Mouse (Mus musculus): Measurements from ENCODE around the gene Sema4a. TPM values are rescaled to one million over a fixed set of nuclear protein-coding genes. Genes with fewer than 3 reads are reported as not detected.

Sema4a gene
- polyA plus RNA-seq, 1 experiment from 2014 or later: 5.3 TPM

DNA sequence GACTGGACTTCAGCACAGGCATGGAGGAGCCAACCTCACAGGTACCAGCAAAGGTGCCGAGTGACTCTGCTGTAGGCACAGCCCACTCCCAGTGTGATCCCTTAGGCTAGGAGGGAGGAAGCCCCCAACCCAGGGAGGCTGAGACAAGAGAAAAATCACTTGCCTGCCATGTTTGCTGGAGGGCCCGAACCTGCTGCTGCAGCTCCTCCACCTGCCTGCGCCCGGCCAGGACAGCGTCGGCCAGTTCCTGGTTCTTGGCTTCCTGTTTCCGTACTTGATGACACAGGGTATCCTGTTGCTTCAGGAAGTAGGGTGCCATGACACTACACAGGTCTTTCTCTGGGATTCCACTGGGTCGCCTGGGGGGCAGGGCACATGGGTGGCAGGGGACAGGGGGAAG, 65.2 kb downstream of the Sema4a start:
- Histone ChIP-seq H3K4me3 (no peak overlapping the region), H3K36me3 (peaks cover 24% of the 10 kb centered on the region; the same call in 1 of the 2 replicates), H3K4me1 (no peaks in the 10 kb centered on the region), H3K27ac (no peak overlapping the region), H3K9me3 (no peaks in the 10 kb centered on the region), H3K4me2 (no peak overlapping the region), H3K9ac (no peak overlapping the region), H3K27me3 (no peaks in the 10 kb centered on the region)
- ATAC-seq (ENCODE audit: borderline replicate concordance, extremely low read depth, low FRiP score, low TSS enrichment): no peak
- WGBS: 84% methylated on average over 8 of the region's 8 CpGs

DNA sequence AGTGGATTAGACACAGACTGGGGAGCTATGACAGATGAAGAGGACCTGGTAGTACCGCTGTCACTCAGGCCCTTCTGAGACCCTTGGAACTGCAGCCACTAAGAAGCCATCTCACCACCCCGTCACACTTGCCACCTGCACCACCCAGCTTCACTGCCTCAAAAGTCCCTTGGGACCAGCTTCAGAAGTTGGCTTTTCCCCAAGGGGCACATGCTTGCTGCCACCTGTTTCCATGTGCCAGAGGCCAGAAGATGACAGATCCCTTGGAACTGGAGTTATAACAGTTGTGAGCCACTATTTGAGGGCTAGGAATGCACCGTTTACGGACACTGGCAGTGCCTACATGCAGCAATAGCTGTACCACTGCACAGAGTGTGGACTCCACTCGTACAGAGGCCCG, 65.7 kb downstream of the Sema4a start:
- H3K4me1 ChIP-seq: no peaks in the 10 kb centered on the region
- 92% methylated on average over 6 of the region's 6 CpGs for WGBS
- H3K27me3 ChIP-seq: no peaks in the 10 kb centered on the region
- H3K4me2 ChIP-seq: no peak overlapping the region
- H3K27ac ChIP-seq: no peak overlapping the region
- no peak for ATAC-seq (ENCODE audit: borderline replicate concordance, extremely low read depth, low FRiP score, low TSS enrichment)
- no peaks in the 10 kb centered on the region for H3K9me3 ChIP-seq
- H3K4me3 ChIP-seq: no peak overlapping the region
- peaks cover 24% of the 10 kb centered on the region; the same call in 1 of the 2 replicates for H3K36me3 ChIP-seq
- no peak overlapping the region for H3K9ac ChIP-seq

- no peak overlapping the region for H3K4me3 ChIP-seq
- no peaks in the 10 kb centered on the region for H3K27me3 ChIP-seq
- no peak overlapping the region for H3K9ac ChIP-seq
- no peak for ATAC-seq (ENCODE audit: borderline replicate concordance, extremely low read depth, low FRiP score, low TSS enrichment)
- H3K9me3 ChIP-seq: no peaks in the 10 kb centered on the region
- WGBS: 83% methylated on average over 9 of the region's 9 CpGs
- no peak overlapping the region for H3K4me2 ChIP-seq
- no peaks in the 10 kb centered on the region for H3K4me1 ChIP-seq
- no peak overlapping the region for H3K27ac ChIP-seq
- H3K36me3 ChIP-seq: peaks cover 19% of the 10 kb centered on the region; the same call in 1 of the 2 replicates
Observed at GRCm38 (mm10) chr3:88393776-88394375, 67.1 kb downstream of the Sema4a start.

Small RNA genes lying within 50 kb of the gene (microRNA-seq; reads per million reads assigned to microRNA genes)
- gene Mir7011: not detected

Other genes starting within 250 kb of the Sema4a start
- 0.34 and 0.42 TPM in 2 replicates for gene Rhbg, start 206.5 kb downstream of the Sema4a start, polyA plus RNA-seq (2015; fragmentation: Nextera tagmentation; extraction: Ambion mirVana)
- 0.23 and 0.35 TPM in 2 replicates for gene Gm38392, start 174.0 kb downstream of the Sema4a start, polyA plus RNA-seq (2015; fragmentation: Nextera tagmentation; extraction: Ambion mirVana)
- 10.0 and 12.2 TPM in 2 replicates for gene Tsacc, start 164.2 kb downstream of the Sema4a start, polyA plus RNA-seq (2015; fragmentation: Nextera tagmentation; extraction: Ambion mirVana)
- 525 and 549 TPM in 2 replicates for gene Cct3, start 164.1 kb downstream of the Sema4a start, polyA plus RNA-seq (2015; fragmentation: Nextera tagmentation; extraction: Ambion mirVana)
- 192 and 203 TPM in 2 replicates for gene Glmp, start 136.2 kb downstream of the Sema4a start, polyA plus RNA-seq (2015; fragmentation: Nextera tagmentation; extraction: Ambion mirVana)
- gene Tmem79, start 125.0 kb downstream of the Sema4a start, polyA plus RNA-seq (2015; fragmentation: Nextera tagmentation; extraction: Ambion mirVana): 7.5 and 9.5 TPM in 2 replicates
- 49.4 and 53.1 TPM in 2 replicates for gene Smg5, start 124.9 kb downstream of the Sema4a start, polyA plus RNA-seq (2015; fragmentation: Nextera tagmentation; extraction: Ambion mirVana)
- 9.5 and 10.1 TPM in 2 replicates for gene Paqr6, start 96.6 kb downstream of the Sema4a start, polyA plus RNA-seq (2015; fragmentation: Nextera tagmentation; extraction: Ambion mirVana)
- not detected in 2 replicates for gene Bglap3, start 88.4 kb downstream of the Sema4a start, polyA plus RNA-seq (2015; fragmentation: Nextera tagmentation; extraction: Ambion mirVana)
- gene Bglap2, start 82.5 kb downstream of the Sema4a start, polyA plus RNA-seq (2015; fragmentation: Nextera tagmentation; extraction: Ambion mirVana): not detected in 2 replicates
- gene Bglap, start 76.7 kb downstream of the Sema4a start, polyA plus RNA-seq (2015; fragmentation: Nextera tagmentation; extraction: Ambion mirVana): 0.53 TPM in 1 of 2 replicates, not detected in the other
- gene Pmf1, start 50.9 kb downstream of the Sema4a start, polyA plus RNA-seq (2015; fragmentation: Nextera tagmentation; extraction: Ambion mirVana): 158 and 164 TPM in 2 replicates
- gene Slc25a44, start 36.0 kb downstream of the Sema4a start, polyA plus RNA-seq (2015; fragmentation: Nextera tagmentation; extraction: Ambion mirVana): 13.9 and 14.8 TPM in 2 replicates
- gene Lmna, start 48.8 kb upstream of the Sema4a start, polyA plus RNA-seq (2015; fragmentation: Nextera tagmentation; extraction: Ambion mirVana): 111 and 121 TPM in 2 replicates
- gene Mex3a, start 71.2 kb upstream of the Sema4a start, polyA plus RNA-seq (2015; fragmentation: Nextera tagmentation; extraction: Ambion mirVana): 15.8 and 16.8 TPM in 2 replicates
- 33.1 and 36.4 TPM in 2 replicates for gene Rab25, start 87.1 kb upstream of the Sema4a start, polyA plus RNA-seq (2015; fragmentation: Nextera tagmentation; extraction: Ambion mirVana)
- gene Lamtor2, start 91.9 kb upstream of the Sema4a start, polyA plus RNA-seq (2015; fragmentation: Nextera tagmentation; extraction: Ambion mirVana): 165 and 178 TPM in 2 replicates
- gene Ubqln4, start 92.6 kb upstream of the Sema4a start, polyA plus RNA-seq (2015; fragmentation: Nextera tagmentation; extraction: Ambion mirVana): 46.4 and 49.4 TPM in 2 replicates
- gene Ssr2, start 114.7 kb upstream of the Sema4a start, polyA plus RNA-seq (2015; fragmentation: Nextera tagmentation; extraction: Ambion mirVana): 290 and 301 TPM in 2 replicates
- 105 and 116 TPM in 2 replicates for gene Arhgef2, start 144.8 kb upstream of the Sema4a start, polyA plus RNA-seq (2015; fragmentation: Nextera tagmentation; extraction: Ambion mirVana)
- gene Rxfp4, start 192.0 kb upstream of the Sema4a start, polyA plus RNA-seq (2015; fragmentation: Nextera tagmentation; extraction: Ambion mirVana): not detected in 2 replicates
- 90.7 and 93.1 TPM in 2 replicates for gene Khdc4, start 224.6 kb upstream of the Sema4a start, polyA plus RNA-seq (2015; fragmentation: Nextera tagmentation; extraction: Ambion mirVana)

Measured in lung, embryonic 15.5 days (tissue).